Mouse (Mus musculus): ENCODE data around the gene Thbs1. TPM values are rescaled to one million over a fixed set of nuclear protein-coding genes. Genes with fewer than 3 reads are reported as not detected.
A peak's percentile ranks its signal among the peaks of the same experiment; 100 is the strongest.

Thbs1 gene
- polyA plus RNA-seq, 1 experiment from 2014 or later: 91.5 TPM

GRCm38 (mm10) chr2:118087044-118087726, 24.5 kb upstream of the Thbs1 start:
- Histone ChIP-seq H3K27me3 (no peaks in the 10 kb centered on the region), H3K9ac (no peak overlapping the region), H3K4me1 (no peaks in the 10 kb centered on the region), H3K9me3 (no peaks in the 10 kb centered on the region), H3K4me3 (no peak overlapping the region), H3K27ac (no peak overlapping the region), H3K36me3 (no peaks in the 10 kb centered on the region), H3K4me2 (replicated peaks) (no peak overlapping the region)
- WGBS: 80% methylated on average over 10 of the region's 10 CpGs
- ATAC-seq (ENCODE audit: insufficient number of reproducible peaks, insufficient read depth, low FRiP score, low TSS enrichment): no peak

GRCm38 (mm10) chr2:118091226-118091625, 20.4 kb upstream of the Thbs1 start:
- Histone ChIP-seq H3K4me2 (replicated peaks) (no peak overlapping the region), H3K27me3 (no peaks in the 10 kb centered on the region)
- no peak for ATAC-seq (ENCODE audit: insufficient number of reproducible peaks, insufficient read depth, low FRiP score, low TSS enrichment)

DNA sequence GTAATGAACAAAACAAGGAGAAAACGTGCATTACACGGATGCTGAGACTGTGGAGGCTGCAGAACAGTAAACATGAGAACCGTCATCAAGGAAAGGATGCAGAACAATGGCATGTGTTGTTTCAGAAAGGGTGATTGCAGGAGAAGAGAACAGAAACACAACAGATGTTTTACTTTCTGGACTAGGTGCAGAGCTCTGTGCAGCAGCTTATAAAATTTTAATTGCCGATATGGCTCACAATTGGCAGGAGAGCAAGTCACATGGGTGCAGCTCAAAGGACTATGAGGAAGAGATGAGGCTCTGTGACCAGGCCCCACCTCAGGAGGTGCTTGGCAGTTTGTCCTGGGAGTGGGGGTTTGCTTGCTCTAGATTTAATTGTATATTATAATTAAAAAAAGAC, 12.6 kb upstream of the Thbs1 start:
- Histone ChIP-seq H3K27ac (0 out of 2 replicates have a peak overlapping the region, but pooled peaks have one; percentile 17), H3K4me3 (no peak overlapping the region), H3K27me3 (no peaks in the 10 kb centered on the region), H3K9ac (no peak overlapping the region), H3K36me3 (no peaks in the 10 kb centered on the region), H3K4me1 (0 out of 2 replicates have a peak, but pooled peaks cover 2% of the 10 kb centered on the region), H3K4me2 (replicated peaks) (no peak overlapping the region), H3K9me3 (no peaks in the 10 kb centered on the region)
- WGBS: 62% methylated on average over 4 of the region's 4 CpGs
- ATAC-seq (ENCODE audit: insufficient number of reproducible peaks, insufficient read depth, low FRiP score, low TSS enrichment): no peak

More at GRCm38 (mm10) chr2:118091226-118091625, 20.4 kb upstream of the Thbs1 start:
- no peak overlapping the region for H3K4me3 ChIP-seq
- 89% methylated on average over 5 of the region's 5 CpGs for WGBS
- no peaks in the 10 kb centered on the region for H3K4me1 ChIP-seq
- H3K9me3 ChIP-seq: no peaks in the 10 kb centered on the region
- H3K9ac ChIP-seq: no peak overlapping the region
- no peaks in the 10 kb centered on the region for H3K36me3 ChIP-seq
- H3K27ac ChIP-seq: no peak overlapping the region

DNA sequence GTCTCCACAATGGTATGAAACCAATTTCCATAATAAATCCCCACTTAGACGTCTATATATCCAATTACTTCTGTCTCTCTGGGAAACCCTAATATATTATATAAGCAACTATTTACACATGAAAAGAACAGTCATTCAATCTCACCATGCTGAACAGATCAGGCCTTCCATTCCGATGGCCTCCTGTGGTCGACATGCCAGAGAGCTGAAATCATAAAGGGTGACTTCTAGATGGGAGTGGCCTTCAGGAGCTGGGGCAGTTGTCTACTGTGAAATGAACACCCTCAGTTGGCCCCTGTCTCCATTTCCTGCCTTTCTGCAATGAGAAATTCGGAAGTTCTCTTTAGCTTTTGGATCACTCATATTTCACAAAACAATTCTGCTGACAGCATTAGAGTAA, 9.5 kb upstream of the Thbs1 start:
- Histone ChIP-seq H3K36me3 (no peaks in the 10 kb centered on the region), H3K27ac (no peak overlapping the region), H3K27me3 (no peaks in the 10 kb centered on the region), H3K9me3 (no peaks in the 10 kb centered on the region), H3K4me3 (no peak overlapping the region), H3K4me1 (0 out of 2 replicates have a peak, but pooled peaks cover 2% of the 10 kb centered on the region), H3K9ac (no peak overlapping the region), H3K4me2 (replicated peaks) (no peak overlapping the region)
- no peak for ATAC-seq (ENCODE audit: insufficient number of reproducible peaks, insufficient read depth, low FRiP score, low TSS enrichment)
- 48% methylated on average over 4 of the region's 4 CpGs for WGBS

DNA sequence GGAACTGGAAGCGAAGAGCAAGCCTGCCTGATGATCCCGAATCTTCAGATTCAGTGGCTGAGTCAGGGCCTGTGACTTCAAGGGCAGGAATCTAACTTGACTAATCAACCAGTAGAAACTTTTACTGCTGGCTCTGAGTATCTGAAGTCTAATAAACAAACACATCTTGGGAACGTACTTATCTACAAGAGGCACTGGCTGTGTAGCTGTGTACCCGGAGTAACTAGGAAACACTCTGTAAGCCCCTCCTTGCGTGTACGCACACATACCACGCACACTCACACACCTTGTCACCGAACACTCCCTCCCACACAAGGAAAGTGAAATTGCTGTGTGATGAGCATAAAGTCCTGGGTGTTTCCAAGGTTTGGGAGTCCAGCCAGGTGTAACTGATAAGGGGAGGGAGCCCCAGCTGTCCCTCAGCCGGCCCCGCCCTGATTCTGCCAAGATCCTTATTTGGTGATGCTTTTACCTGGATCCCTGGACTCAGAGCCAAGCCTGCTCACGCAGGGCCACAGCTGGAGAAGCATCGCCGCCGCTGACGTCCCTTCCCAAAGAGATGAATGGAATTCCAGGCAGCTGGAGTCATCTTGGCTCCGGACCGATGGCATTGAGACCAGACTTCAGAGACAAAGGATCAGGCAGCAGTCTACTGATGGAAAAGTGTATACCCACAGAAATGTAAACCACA, 1.3 kb upstream of the Thbs1 start:
- Histone ChIP-seq H3K4me3 (peak overlapping the region; percentile 59), H3K27ac (0 out of 2 replicates have a peak overlapping the region, but pooled peaks have one; percentile 47), H3K9me3 (no peaks in the 10 kb centered on the region), H3K36me3 (peaks cover 7% of the 10 kb centered on the region; the same call in 1 of the 2 replicates), H3K9ac (peak overlapping the region; percentile 15; the same call in 1 of the 2 replicates), H3K4me1 (peaks cover 27% of the 10 kb centered on the region), H3K4me2 (replicated peaks) (peak overlapping the region; percentile 88), H3K27me3 (0 out of 2 replicates have a peak, but pooled peaks cover 2% of the 10 kb centered on the region)
- ATAC-seq (ENCODE audit: insufficient number of reproducible peaks, insufficient read depth, low FRiP score, low TSS enrichment): no peak
- 37% methylated on average over 17 of the region's 17 CpGs for WGBS

DNA sequence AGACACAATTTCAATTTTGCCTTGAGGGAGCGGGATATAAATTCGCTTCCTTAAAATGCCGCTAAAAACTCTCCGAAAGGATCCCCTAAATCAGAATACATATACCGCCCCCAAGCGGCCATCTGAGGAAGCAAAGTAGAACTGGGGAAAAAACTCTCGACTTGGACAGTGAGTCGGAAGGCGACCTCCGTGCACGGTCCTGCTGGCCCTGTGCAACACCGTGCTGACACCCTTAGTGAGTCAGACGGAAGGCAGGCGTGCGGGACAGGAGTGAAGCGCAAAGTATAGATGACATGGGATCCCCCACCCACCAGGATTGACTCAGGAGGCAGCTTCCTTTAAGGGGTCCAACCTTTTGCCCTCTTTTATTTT, 574 bp upstream of the Thbs1 start:
- peak overlapping the region; percentile 88 for H3K4me2 ChIP-seq (replicated peaks)
- no peaks in the 10 kb centered on the region for H3K9me3 ChIP-seq
- H3K9ac ChIP-seq: peak overlapping the region; percentile 71
- H3K4me1 ChIP-seq: peaks cover 30% of the 10 kb centered on the region
- 0 out of 2 replicates have a peak, but pooled peaks cover 2% of the 10 kb centered on the region for H3K27me3 ChIP-seq
- H3K27ac ChIP-seq: peak overlapping the region; percentile 69; the same call in 1 of the 2 replicates
- 1% methylated on average over 16 of the region's 16 CpGs for WGBS
- peak; percentile 79 for ATAC-seq (ENCODE audit: insufficient number of reproducible peaks, insufficient read depth, low FRiP score, low TSS enrichment)
- H3K4me3 ChIP-seq: peak overlapping the region; percentile 59
- H3K36me3 ChIP-seq: peaks cover 9% of the 10 kb centered on the region

DNA sequence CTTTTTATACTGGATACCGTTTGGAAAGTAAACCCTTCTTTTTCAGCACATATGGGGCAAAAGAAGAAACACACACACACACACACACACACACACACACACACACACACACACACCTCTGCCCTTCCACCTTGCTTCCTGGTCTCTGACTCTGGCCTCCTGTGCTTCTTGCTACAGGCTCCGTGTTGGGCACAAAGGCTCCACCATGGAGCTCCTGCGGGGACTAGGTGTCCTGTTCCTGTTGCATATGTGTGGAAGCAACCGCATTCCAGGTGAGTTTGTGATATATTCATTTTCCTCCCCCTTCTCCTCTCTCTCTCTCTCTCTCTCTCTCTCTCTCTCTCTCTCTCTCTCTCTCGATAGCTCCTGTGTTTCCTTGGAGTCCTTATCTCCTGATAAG, 762 bp downstream of the Thbs1 start:
- Histone ChIP-seq H3K27ac (peak overlapping the region; percentile 69), H3K9ac (peak overlapping the region; percentile 71), H3K4me2 (replicated peaks) (peak overlapping the region; percentile 88), H3K4me3 (peak overlapping the region; percentile 59), H3K27me3 (0 out of 2 replicates have a peak, but pooled peaks cover 2% of the 10 kb centered on the region), H3K9me3 (no peaks in the 10 kb centered on the region), H3K36me3 (peaks cover 21% of the 10 kb centered on the region), H3K4me1 (peaks cover 32% of the 10 kb centered on the region)
- no peak for ATAC-seq (ENCODE audit: insufficient number of reproducible peaks, insufficient read depth, low FRiP score, low TSS enrichment)
- WGBS: 19% methylated on average over 5 of the region's 5 CpGs

GRCm38 (mm10) chr2:118112846-118113479, 1.3 kb downstream of the Thbs1 start:
- H3K4me1 ChIP-seq: peaks cover 33% of the 10 kb centered on the region

GRCm38 (mm10) chr2:118113808-118114524, 2.3 kb downstream of the Thbs1 start:
- 21% methylated on average over 8 of the region's 8 CpGs for WGBS
- Histone ChIP-seq H3K9me3 (no peaks in the 10 kb centered on the region), H3K27me3 (0 out of 2 replicates have a peak, but pooled peaks cover 2% of the 10 kb centered on the region), H3K27ac (no peak overlapping the region), H3K9ac (peak overlapping the region; percentile 71), H3K4me3 (peak overlapping the region; percentile 59), H3K36me3 (peaks cover 36% of the 10 kb centered on the region), H3K4me2 (replicated peaks) (peak overlapping the region; percentile 88), H3K4me1 (peaks cover 36% of the 10 kb centered on the region)
- ATAC-seq (ENCODE audit: insufficient number of reproducible peaks, insufficient read depth, low FRiP score, low TSS enrichment): no peak

More at GRCm38 (mm10) chr2:118112846-118113479, 1.3 kb downstream of the Thbs1 start:
- H3K4me3 ChIP-seq: peak overlapping the region; percentile 59
- no peaks in the 10 kb centered on the region for H3K9me3 ChIP-seq
- H3K27ac ChIP-seq: no peak overlapping the region
- WGBS: 68% methylated on average over 21 of the region's 21 CpGs
- peaks cover 26% of the 10 kb centered on the region for H3K36me3 ChIP-seq
- H3K4me2 ChIP-seq (replicated peaks): peak overlapping the region; percentile 88
- 0 out of 2 replicates have a peak, but pooled peaks cover 2% of the 10 kb centered on the region for H3K27me3 ChIP-seq
- peak overlapping the region; percentile 71 for H3K9ac ChIP-seq
- ATAC-seq (ENCODE audit: insufficient number of reproducible peaks, insufficient read depth, low FRiP score, low TSS enrichment): no peak

DNA sequence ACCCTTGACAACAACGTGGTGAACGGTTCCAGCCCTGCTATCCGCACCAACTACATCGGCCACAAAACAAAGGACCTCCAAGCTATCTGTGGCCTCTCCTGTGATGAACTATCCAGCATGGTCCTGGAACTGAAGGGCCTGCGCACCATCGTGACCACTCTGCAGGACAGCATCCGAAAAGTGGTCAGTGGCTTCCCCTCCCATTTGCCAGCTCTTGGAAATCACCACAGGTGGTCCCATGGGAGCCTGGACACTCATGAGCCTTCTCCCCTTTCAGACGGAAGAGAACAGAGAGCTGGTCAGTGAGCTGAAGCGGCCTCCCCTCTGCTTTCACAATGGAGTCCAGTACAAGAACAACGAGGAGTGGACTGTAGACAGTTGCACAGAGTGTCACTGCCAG, 3.0 kb downstream of the Thbs1 start:
- Histone ChIP-seq H3K27ac (0 out of 2 replicates have a peak overlapping the region, but pooled peaks have one; percentile 41), H3K36me3 (peaks cover 43% of the 10 kb centered on the region), H3K4me2 (replicated peaks) (peak overlapping the region; percentile 88), H3K4me1 (peaks cover 36% of the 10 kb centered on the region), H3K4me3 (peak overlapping the region; percentile 59), H3K9me3 (no peaks in the 10 kb centered on the region), H3K9ac (peak overlapping the region; percentile 71; the same call in 1 of the 2 replicates), H3K27me3 (0 out of 2 replicates have a peak, but pooled peaks cover 2% of the 10 kb centered on the region)
- 71% methylated on average over 10 of the region's 10 CpGs for WGBS
- ATAC-seq (ENCODE audit: insufficient number of reproducible peaks, insufficient read depth, low FRiP score, low TSS enrichment): no peak

GRCm38 (mm10) chr2:118115647-118116046, 4.0 kb downstream of the Thbs1 start:
- 84% methylated on average over 7 of the region's 7 CpGs for whole genome bisulfite sequencing
- Histone ChIP-seq H3K27ac (no peak overlapping the region), H3K4me1 (peaks cover 28% of the 10 kb centered on the region), H3K9ac (no peak overlapping the region; the same call in 1 of the 2 replicates), H3K9me3 (no peaks in the 10 kb centered on the region), H3K27me3 (0 out of 2 replicates have a peak, but pooled peaks cover 2% of the 10 kb centered on the region), H3K4me3 (no peak overlapping the region), H3K4me2 (replicated peaks) (peak overlapping the region; percentile 88; the same call in 1 of the 2 replicates), H3K36me3 (peaks cover 52% of the 10 kb centered on the region)
- ATAC-seq (ENCODE audit: insufficient number of reproducible peaks, insufficient read depth, low FRiP score, low TSS enrichment): no peak

Measured in embryonic facial prominence, embryonic 12.5 days (tissue).